Mouse (Mus musculus) ovary, adult 10 weeks (tissue): Measurements from ENCODE around the gene Vmn2r40. TPM values are rescaled to one million over a fixed set of nuclear protein-coding genes. Genes with fewer than 3 reads are reported as not detected.

ENCODE experiments used
- polyA plus RNA-seq: library from polyadenylated mRNA; stranded (reverse); fragments of 350-450 nt; fragmentation: Illumina TruSeq; extraction: RNeasy Lipid Tissue Mini Kit (QIAGEN cat#74804); gene quantifications from one replicate; pipeline ENCODE4 v1.2.3, GENCODE M21; 2014

Gene Vmn2r40
- polyA plus RNA-seq, result not detected

GRCm38 (mm10) chr7:8931335-8931734 is at the start of gene Vmn2r40:
TSS of gene Vmn2r40 (minus strand) at chr7:8931435.

Other genes starting within 250 kb of the Vmn2r40 start
- not detected for gene Vmn2r39, start 99.4 kb upstream of the Vmn2r40 start, polyA plus RNA-seq
- gene Vmn2r38, start 166.4 kb upstream of the Vmn2r40 start, polyA plus RNA-seq, result not detected